Mouse (Mus musculus): ENCODE data around the gene Slc1a7. TPM values are rescaled to one million over a fixed set of nuclear protein-coding genes. Genes with fewer than 3 reads are reported as not detected.

Gene Slc1a7
- polyA plus RNA-seq, 1 experiment from 2014 or later, result not detected

Other genes with a start within 250 kb of the Slc1a7 start
- gene Lrp8, start 166.1 kb upstream of the Slc1a7 start, polyA plus RNA-seq (2016; fragmentation: Nextera tagmentation; extraction: Ambion mirVana), result 7.3 and 7.9 TPM in 2 replicates
- gene Magoh, start 88.6 kb upstream of the Slc1a7 start, polyA plus RNA-seq (2016; fragmentation: Nextera tagmentation; extraction: Ambion mirVana), result 242 and 271 TPM in 2 replicates
- 104 and 117 TPM in 2 replicates for gene 0610037L13Rik, start 78.5 kb upstream of the Slc1a7 start, polyA plus RNA-seq (2016; fragmentation: Nextera tagmentation; extraction: Ambion mirVana)
- 39.7 and 41.6 TPM in 2 replicates for gene Cpt2, start 44.7 kb upstream of the Slc1a7 start, polyA plus RNA-seq (2016; fragmentation: Nextera tagmentation; extraction: Ambion mirVana)
- gene Podn, start 128.1 kb downstream of the Slc1a7 start, polyA plus RNA-seq (2016; fragmentation: Nextera tagmentation; extraction: Ambion mirVana), result 0.16 and 0.33 TPM in 2 replicates
- 138 TPM in 2 replicates for gene Scp2, start 176.7 kb downstream of the Slc1a7 start, polyA plus RNA-seq (2016; fragmentation: Nextera tagmentation; extraction: Ambion mirVana)
- 31.2 and 32.9 TPM in 2 replicates for gene Echdc2, start 197.1 kb downstream of the Slc1a7 start, polyA plus RNA-seq (2016; fragmentation: Nextera tagmentation; extraction: Ambion mirVana)
- 0.13 TPM in 1 of 2 replicates, not detected in the other for gene Zyg11a, start 249.7 kb downstream of the Slc1a7 start, polyA plus RNA-seq (2016; fragmentation: Nextera tagmentation; extraction: Ambion mirVana)